Mouse (Mus musculus) heart, embryonic 13.5 days (tissue): ENCODE data around the gene Pde10a. TPM values are rescaled to one million over a fixed set of nuclear protein-coding genes. Genes with fewer than 3 reads are reported as not detected.

Source experiments
- ATAC-seq: fragments of 200-750 bp; cut with Nextera tagmentation; 2 replicates; pipeline ENCODE4 v1.8.0; 2017; ENCODE audit warnings: moderate TSS enrichment; ENCODE audit not compliant: insufficient number of reproducible peaks, low FRiP score, low TSS enrichment; ENCODE audit errors: extremely low read depth
- H3K27ac ChIP-seq: fragments of 300-500 bp; sonication (generic); replicated peaks from 2 replicates; pipeline ENCODE4 v1.5.1; 2015; ENCODE audit warnings: moderate library complexity, mild to moderate bottlenecking, inconsistent platforms
- H3K27me3 ChIP-seq: fragments of 300-500 bp; sonication (generic); replicated peaks from 2 replicates; pipeline ENCODE4 v1.6.1; 2015; ENCODE audit warnings: mild to moderate bottlenecking, inconsistent platforms
- H3K36me3 ChIP-seq: fragments of 300-500 bp; sonication (generic); 2 replicates; pipeline ENCODE4 v1.6.1; 2015; ENCODE audit warnings: mild to moderate bottlenecking, inconsistent platforms
- H3K4me1 ChIP-seq: fragments of 300-500 bp; sonication (generic); 2 replicates; pipeline ENCODE4 v1.6.1; 2015; ENCODE audit warnings: inconsistent platforms
- H3K4me2 ChIP-seq: fragments of 300-500 bp; sonication (generic); 2 replicates; pipeline ENCODE4 v1.6.1; 2015; ENCODE audit warnings: inconsistent platforms, mild to moderate bottlenecking, moderate library complexity
- H3K4me3 ChIP-seq: fragments of 300-500 bp; sonication (generic); 2 replicates; pipeline ENCODE4 v1.5.1; 2015; ENCODE audit warnings: moderate library complexity, mild to moderate bottlenecking, inconsistent platforms
- H3K9ac ChIP-seq: fragments of 300-500 bp; sonication (generic); 2 replicates; pipeline ENCODE4 v1.6.1; 2015; ENCODE audit warnings: inconsistent platforms, mild to moderate bottlenecking, moderate library complexity
- H3K9me3 ChIP-seq: fragments of 300-500 bp; sonication (generic); 2 replicates; pipeline ENCODE4 v1.6.1; 2016; ENCODE audit warnings: inconsistent platforms
- WGBS: fragments of 180-500 bp; shearing (Covaris S2); methylation state at CpG from one replicate; pipeline ENCODE4 v1.1.7; 2015; ENCODE audit warnings: mixed read lengths; 5-methylcytosine and 5-hydroxymethylcytosine counted together
- polyA plus RNA-seq: library from polyadenylated mRNA; unstranded; fragments of >200 nt; fragmentation: Nextera tagmentation; extraction: Ambion mirVana; gene quantifications from 2 replicates; pipeline ENCODE4 v1.2.1, GENCODE M21; 2015

The Pde10a gene
- polyA plus RNA-seq, 1 experiment from 2014 or later, result 1.1 TPM

- Histone ChIP-seq H3K36me3 (no peaks in the 10 kb centered on the region), H3K4me3 (no peak overlapping the region), H3K27ac (no peak overlapping the region), H3K9me3 (no peaks in the 10 kb centered on the region), H3K9ac (no peak overlapping the region), H3K27me3 (peaks cover 34% of the 10 kb centered on the region), H3K4me2 (no peak overlapping the region), H3K4me1 (0 out of 2 replicates have a peak, but pooled peaks cover 9% of the 10 kb centered on the region)
- WGBS, result 33% methylated on average over 1 of the region's 1 CpGs
- ATAC-seq, result no peak
Observed at GRCm38 (mm10) chr17:8631701-8632100, 106.5 kb downstream of the Pde10a start.

- no peak overlapping the region for H3K27ac ChIP-seq
- H3K36me3 ChIP-seq, result no peaks in the 10 kb centered on the region
- no peaks in the 10 kb centered on the region for H3K9me3 ChIP-seq
- no peak overlapping the region for H3K4me3 ChIP-seq
- H3K4me1 ChIP-seq, result 0 out of 2 replicates have a peak, but pooled peaks cover 9% of the 10 kb centered on the region
- WGBS, result 62% methylated on average over 8 of the region's 8 CpGs
- no peak overlapping the region for H3K4me2 ChIP-seq
- no peak for ATAC-seq
- peaks cover 25% of the 10 kb centered on the region for H3K27me3 ChIP-seq
- no peak overlapping the region for H3K9ac ChIP-seq
Observed at GRCm38 (mm10) chr17:8633596-8633995, 108.4 kb downstream of the Pde10a start.

- no peaks in the 10 kb centered on the region for H3K36me3 ChIP-seq
- 76% methylated on average over 4 of the region's 4 CpGs for WGBS
- no peaks in the 10 kb centered on the region for H3K9me3 ChIP-seq
- peaks cover 19% of the 10 kb centered on the region for H3K27me3 ChIP-seq
- H3K4me2 ChIP-seq, result no peak overlapping the region
- ATAC-seq, result no peak
- H3K9ac ChIP-seq, result no peak overlapping the region
- no peak overlapping the region for H3K4me3 ChIP-seq
- H3K4me1 ChIP-seq, result 0 out of 2 replicates have a peak, but pooled peaks cover 5% of the 10 kb centered on the region
- no peak overlapping the region for H3K27ac ChIP-seq
Observed at GRCm38 (mm10) chr17:8634476-8634875, 109.3 kb downstream of the Pde10a start.

DNA sequence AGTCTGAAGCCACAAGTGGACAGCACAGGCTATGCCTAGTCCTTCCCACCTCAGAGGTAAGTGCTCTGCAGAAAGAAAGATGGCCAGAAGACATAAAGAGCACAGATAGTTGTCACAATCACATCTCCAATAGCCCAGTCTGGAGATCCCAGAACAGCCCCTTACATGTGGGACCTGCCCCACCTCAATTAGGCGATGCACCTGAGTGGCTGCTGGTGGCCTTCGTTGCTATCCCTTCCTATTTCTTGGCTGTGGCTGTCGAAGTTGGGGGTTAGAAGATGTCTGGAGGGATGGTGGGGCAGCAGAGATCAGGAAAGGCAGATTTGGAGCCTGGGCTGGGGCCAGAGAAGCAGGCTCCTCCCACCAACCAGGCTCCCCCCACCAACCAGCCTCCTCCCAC lies 111.1 kb downstream of the Pde10a start:
- Histone ChIP-seq H3K4me3 (no peak overlapping the region), H3K9ac (no peak overlapping the region), H3K9me3 (no peaks in the 10 kb centered on the region), H3K27ac (no peak overlapping the region), H3K4me1 (no peaks in the 10 kb centered on the region), H3K27me3 (peaks cover 5% of the 10 kb centered on the region; the same call in 1 of the 2 replicates), H3K4me2 (no peak overlapping the region), H3K36me3 (no peaks in the 10 kb centered on the region)
- ATAC-seq, result no peak
- 52% methylated on average over 3 of the region's 3 CpGs for WGBS

DNA sequence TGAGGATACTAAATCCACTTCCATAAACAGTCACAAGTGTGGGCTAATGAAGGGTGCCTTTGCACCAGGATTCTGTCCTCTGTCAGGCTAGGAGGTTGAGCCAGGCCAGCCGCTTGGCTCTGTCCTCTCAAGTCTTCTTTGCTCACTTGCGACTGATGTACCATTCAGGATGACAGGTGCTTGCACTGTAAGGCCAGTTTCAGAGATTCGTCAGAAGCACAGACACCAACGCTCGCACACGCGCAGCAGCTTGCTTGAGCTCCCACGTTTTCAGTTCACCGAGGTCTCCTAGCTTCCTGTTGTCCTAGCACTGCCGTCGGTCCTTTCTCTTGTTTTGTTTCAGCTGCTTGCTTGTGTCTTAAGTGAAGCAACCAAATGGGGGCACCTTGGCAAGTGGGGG lies 111.5 kb downstream of the Pde10a start:
- WGBS, result 65% methylated on average over 11 of the region's 11 CpGs
- no peak for ATAC-seq
- H3K27ac ChIP-seq, result no peak overlapping the region
- no peaks in the 10 kb centered on the region for H3K9me3 ChIP-seq
- no peak overlapping the region for H3K4me3 ChIP-seq
- peaks cover 5% of the 10 kb centered on the region; the same call in 1 of the 2 replicates for H3K27me3 ChIP-seq
- no peak overlapping the region for H3K9ac ChIP-seq
- H3K4me1 ChIP-seq, result no peaks in the 10 kb centered on the region
- no peaks in the 10 kb centered on the region for H3K36me3 ChIP-seq
- no peak overlapping the region for H3K4me2 ChIP-seq

- WGBS, result 54% methylated on average over 4 of the region's 4 CpGs
- ATAC-seq, result no peak
- Histone ChIP-seq H3K27me3 (peaks cover 5% of the 10 kb centered on the region; the same call in 1 of the 2 replicates), H3K9me3 (no peaks in the 10 kb centered on the region), H3K9ac (no peak overlapping the region), H3K4me1 (no peaks in the 10 kb centered on the region), H3K27ac (no peak overlapping the region), H3K36me3 (no peaks in the 10 kb centered on the region), H3K4me3 (no peak overlapping the region), H3K4me2 (no peak overlapping the region)
Observed at GRCm38 (mm10) chr17:8637181-8637580, 112.0 kb downstream of the Pde10a start.

DNA sequence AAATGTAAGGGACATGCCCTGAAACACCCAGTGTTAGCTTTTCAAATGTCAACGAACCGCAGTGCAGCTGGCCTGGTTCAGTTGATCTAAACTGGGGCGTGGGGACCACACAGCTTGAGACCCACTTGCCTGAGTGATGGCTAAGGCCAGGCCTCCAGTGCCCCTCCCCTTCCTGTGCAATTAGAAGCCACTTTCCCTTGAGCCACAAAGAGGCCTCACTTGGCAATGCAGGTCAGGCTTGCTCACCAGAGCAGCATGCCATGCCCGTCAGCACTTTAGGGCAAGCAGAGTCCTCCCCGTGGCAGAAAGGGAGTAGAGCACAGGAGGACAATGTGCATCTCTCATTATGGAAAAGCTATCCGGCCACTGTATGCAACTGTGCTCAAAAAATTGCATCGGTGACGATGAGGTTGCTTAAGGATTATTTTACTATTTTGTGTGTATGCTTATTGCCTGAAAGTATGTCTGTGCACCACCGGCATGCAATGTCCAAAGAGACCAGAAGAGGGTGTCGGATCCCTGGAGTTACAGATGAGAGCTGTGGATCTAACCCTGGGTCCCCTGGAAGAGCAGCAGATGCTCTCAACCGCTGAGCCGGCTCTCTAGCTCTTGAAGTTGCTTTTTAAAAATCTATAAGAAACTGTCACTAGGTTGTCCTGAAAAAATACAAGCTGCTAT lies 114.7 kb downstream of the Pde10a start:
- Histone ChIP-seq H3K36me3 (no peaks in the 10 kb centered on the region), H3K27ac (no peak overlapping the region), H3K9me3 (no peaks in the 10 kb centered on the region), H3K27me3 (no peaks in the 10 kb centered on the region; the same call in 1 of the 2 replicates), H3K4me1 (no peaks in the 10 kb centered on the region), H3K4me2 (no peak overlapping the region), H3K4me3 (no peak overlapping the region), H3K9ac (no peak overlapping the region)
- WGBS, result 80% methylated on average over 12 of the region's 12 CpGs
- ATAC-seq, result no peak

- no peak for ATAC-seq
- Histone ChIP-seq H3K4me3 (no peak overlapping the region), H3K4me1 (no peaks in the 10 kb centered on the region), H3K4me2 (no peak overlapping the region), H3K9me3 (no peaks in the 10 kb centered on the region), H3K27me3 (no peaks in the 10 kb centered on the region), H3K27ac (no peak overlapping the region), H3K36me3 (no peaks in the 10 kb centered on the region), H3K9ac (no peak overlapping the region)
- WGBS, result 74% methylated on average over 16 of the region's 16 CpGs
Observed at GRCm38 (mm10) chr17:8640741-8641480, 115.7 kb downstream of the Pde10a start.

GRCm38 (mm10) chr17:8641491-8641890 lies 116.3 kb downstream of the Pde10a start:
- 43% methylated on average over 3 of the region's 3 CpGs for WGBS
- ATAC-seq, result no peak
- Histone ChIP-seq H3K9ac (no peak overlapping the region), H3K4me3 (no peak overlapping the region), H3K36me3 (no peaks in the 10 kb centered on the region), H3K4me1 (no peaks in the 10 kb centered on the region), H3K4me2 (no peak overlapping the region), H3K27ac (no peak overlapping the region), H3K27me3 (0 out of 2 replicates have a peak, but pooled peaks cover under 1% of the 10 kb centered on the region), H3K9me3 (no peaks in the 10 kb centered on the region)

- Histone ChIP-seq H3K9ac (no peak overlapping the region), H3K9me3 (no peaks in the 10 kb centered on the region), H3K36me3 (no peaks in the 10 kb centered on the region), H3K4me2 (no peak overlapping the region), H3K27ac (no peak overlapping the region), H3K4me3 (no peak overlapping the region), H3K27me3 (0 out of 2 replicates have a peak, but pooled peaks cover 5% of the 10 kb centered on the region), H3K4me1 (no peaks in the 10 kb centered on the region)
- WGBS, result 72% methylated on average over 3 of the region's 3 CpGs
- no peak for ATAC-seq
Observed at GRCm38 (mm10) chr17:8642356-8642755, 117.2 kb downstream of the Pde10a start.

GRCm38 (mm10) chr17:8647372-8647871 lies 122.2 kb downstream of the Pde10a start:
- Histone ChIP-seq H3K27me3 (peaks cover 5% of the 10 kb centered on the region; the same call in 1 of the 2 replicates), H3K4me2 (no peak overlapping the region), H3K36me3 (no peaks in the 10 kb centered on the region), H3K4me1 (no peaks in the 10 kb centered on the region), H3K9ac (no peak overlapping the region), H3K27ac (no peak overlapping the region), H3K4me3 (no peak overlapping the region), H3K9me3 (no peaks in the 10 kb centered on the region)
- ATAC-seq, result no peak
- WGBS, result 59% methylated on average over 8 of the region's 8 CpGs
